Comparison of ENCODE assay signal across 12 mouse cellular contexts in the genomic region with DNA sequence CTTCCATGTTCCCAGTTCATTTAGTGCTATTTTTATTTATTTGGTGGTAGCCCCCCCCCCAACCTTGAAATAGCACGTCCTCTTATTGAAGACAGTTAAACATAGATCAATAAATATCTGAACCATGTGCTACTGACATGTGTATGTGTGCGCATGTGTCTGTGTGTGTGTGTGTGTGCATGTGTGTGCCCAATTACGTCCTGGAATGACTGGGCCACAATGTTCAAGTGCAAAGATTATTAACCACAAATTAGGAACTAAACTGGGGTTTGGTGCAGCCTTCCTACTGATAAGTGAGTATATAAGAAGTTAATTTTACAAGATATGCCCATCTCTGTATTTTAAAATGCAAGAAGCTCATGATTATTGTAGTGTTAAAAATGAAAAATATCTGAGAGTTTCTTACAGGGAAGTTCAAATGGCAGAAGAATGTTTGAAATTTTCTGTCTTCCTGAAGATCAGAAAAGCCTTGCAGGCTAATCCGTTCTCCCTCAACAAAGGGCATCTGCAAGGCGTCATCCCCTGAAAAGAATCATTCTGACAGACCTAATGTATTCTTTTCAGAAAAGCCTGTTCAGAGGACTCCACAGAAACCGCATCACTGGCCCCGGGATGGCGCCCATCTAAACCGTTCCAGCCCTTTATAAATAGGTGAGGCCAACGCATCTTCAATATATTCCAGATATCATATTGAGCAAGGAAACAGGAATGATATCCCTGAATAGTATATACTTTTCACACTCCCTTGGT.
DNase-seq lines count a peak whose midpoint lies in the region; ATAC-seq and TF ChIP-seq lines count a peak whose summit lies in the region.
"Had no signal": no experiment of that assay in that cellular context is flagged by ENCODE, and none has a peak within 500 bp of the region (broad histone marks: within the 10 kb centered on the region; RNA-seq: fewer than 3 reads in every experiment).

No protein-coding gene starts in this region.

- H3K27ac ChIP-seq in kidney, embryonic 15.5 days = peak overlapping the region; percentile 38; the same call in 1 of the 2 replicates
- H3K27ac ChIP-seq in forebrain, embryonic 14.5 days (ENCODE audit: low read depth, low read length) = peak overlapping the region; percentile 87
- peak overlapping the region; percentile 77 for H3K27ac ChIP-seq in neural tube, embryonic 14.5 days (ENCODE audit: low read depth, low read length)
- H3K27ac ChIP-seq: layer of hippocampus, adult 2 months had no signal

- no peak for TF ChIP-seq CTCF in lung, adult 2 months (IDR thresholded peaks at IDR 0.05; ENCODE audit: insufficient read depth, low read length)

- H3K36me3 ChIP-seq in kidney, embryonic 15.5 days = no peaks in the 10 kb centered on the region
- H3K36me3 ChIP-seq in forebrain, embryonic 14.5 days (ENCODE audit: control insufficient read depth, insufficient read depth, low read length) = no peaks in the 10 kb centered on the region
- H3K36me3 ChIP-seq in neural tube, embryonic 14.5 days (ENCODE audit: control insufficient read depth, insufficient read depth, low read length) = no peaks in the 10 kb centered on the region
- H3K36me3 ChIP-seq: limb, embryonic 12.5 days had no signal

- H3K9ac ChIP-seq in kidney, embryonic 15.5 days = no peak overlapping the region
- H3K9ac ChIP-seq in forebrain, embryonic 14.5 days (ENCODE audit: low read length) = peak overlapping the region; percentile 17; the same call in 1 of the 2 replicates
- no peak overlapping the region for H3K9ac ChIP-seq in neural tube, embryonic 14.5 days (replicated peaks; ENCODE audit: low read depth, low read length)
- H3K9ac ChIP-seq: limb, embryonic 12.5 days had no signal

- WGBS in kidney, embryonic 15.5 days = 59% methylated on average over 10 of the region's 10 CpGs
- 5% methylated on average over 10 of the region's 10 CpGs for WGBS in forebrain, embryonic 14.5 days
- 8% methylated on average over 10 of the region's 10 CpGs for WGBS in neural tube, embryonic 14.5 days
- WGBS in lung, adult 2 months = 83% methylated on average over 10 of the region's 10 CpGs

- TF ChIP-seq POLR2A in lung, adult 2 months (IDR thresholded peaks at IDR 0.05; ENCODE audit: borderline replicate concordance, extremely low read depth, low read depth, low read length) = no peak

- no peak for DNase-seq in kidney, adult 8-10 months
- DNase-seq in forebrain, embryonic 14.5 days (ENCODE audit: low spot score) = peak; percentile 76
- no peak for DNase-seq in lung, adult 2 months
- no peak for DNase-seq in layer of hippocampus, adult 9-10 months (ENCODE audit: low spot score)
- no peak for DNase-seq in cerebellum, adult 8-10 months

- H3K4me2 ChIP-seq in kidney, embryonic 15.5 days = no peak overlapping the region
- no peak overlapping the region for H3K4me2 ChIP-seq in forebrain, embryonic 14.5 days (ENCODE audit: low read length)
- H3K4me2 ChIP-seq in neural tube, embryonic 14.5 days (ENCODE audit: low read depth, low read length) = no peak overlapping the region
- H3K4me2 ChIP-seq: heart, embryonic 11.5 days; limb, embryonic 12.5 days had no signal

- no peak overlapping the region for H3K4me3 ChIP-seq in kidney, embryonic 15.5 days (replicated peaks)
- H3K4me3 ChIP-seq in forebrain, embryonic 14.5 days (ENCODE audit: low read depth, low read length) = no peak overlapping the region
- no peak overlapping the region for H3K4me3 ChIP-seq in neural tube, embryonic 14.5 days (ENCODE audit: low read depth, low read length)
- no peak overlapping the region for H3K4me3 ChIP-seq in lung, adult 2 months (replicated peaks; ENCODE audit: extremely low read depth, low read depth, low read length)
- H3K4me3 ChIP-seq: layer of hippocampus, adult 2 months; limb, embryonic 12.5 days; myocyte had no signal

- peaks cover 32% of the 10 kb centered on the region for H3K4me1 ChIP-seq in kidney, embryonic 15.5 days
- peaks cover 61% of the 10 kb centered on the region for H3K4me1 ChIP-seq in forebrain, embryonic 14.5 days (ENCODE audit: control insufficient read depth, insufficient read depth, low read length)
- peaks cover 27% of the 10 kb centered on the region for H3K4me1 ChIP-seq in neural tube, embryonic 14.5 days (ENCODE audit: control insufficient read depth, insufficient read depth, low read length)
- peaks cover 10% of the 10 kb centered on the region for H3K4me1 ChIP-seq in lung, adult 2 months (ENCODE audit: control insufficient read depth, insufficient read depth, low read length)

- no peaks in the 10 kb centered on the region for H3K27me3 ChIP-seq in kidney, embryonic 15.5 days
- no peaks in the 10 kb centered on the region for H3K27me3 ChIP-seq in forebrain, embryonic 14.5 days (replicated peaks; ENCODE audit: control insufficient read depth, insufficient read depth, low read length)
- H3K27me3 ChIP-seq in neural tube, embryonic 14.5 days (ENCODE audit: control insufficient read depth, insufficient read depth, low read length) = no peaks in the 10 kb centered on the region
- H3K27me3 ChIP-seq: limb, embryonic 12.5 days had no signal

- H3K9me3 ChIP-seq in kidney, embryonic 15.5 days (replicated peaks) = no peaks in the 10 kb centered on the region
- no peaks in the 10 kb centered on the region for H3K9me3 ChIP-seq in forebrain, embryonic 14.5 days (replicated peaks; ENCODE audit: control insufficient read depth, low read length)
- H3K9me3 ChIP-seq in neural tube, embryonic 14.5 days (ENCODE audit: control insufficient read depth, low read length) = no peaks in the 10 kb centered on the region
- H3K9me3 ChIP-seq: limb, embryonic 12.5 days had no signal

- no peak for ATAC-seq in kidney, embryonic 15.5 days (replicated peaks; ENCODE audit: low FRiP score)
- peak; percentile 47 for ATAC-seq in forebrain, embryonic 14.5 days
- peak; percentile 49; the same call in 1 of the 2 replicates for ATAC-seq in megakaryocyte progenitor cell, adult 5-6 weeks (replicated peaks; ENCODE audit: poor library complexity)
- ATAC-seq in neural tube, embryonic 14.5 days (ENCODE audit: low read depth) = 0 out of 2 replicates have a peak, but pooled peaks have one; percentile 24
